In the genomic region with DNA sequence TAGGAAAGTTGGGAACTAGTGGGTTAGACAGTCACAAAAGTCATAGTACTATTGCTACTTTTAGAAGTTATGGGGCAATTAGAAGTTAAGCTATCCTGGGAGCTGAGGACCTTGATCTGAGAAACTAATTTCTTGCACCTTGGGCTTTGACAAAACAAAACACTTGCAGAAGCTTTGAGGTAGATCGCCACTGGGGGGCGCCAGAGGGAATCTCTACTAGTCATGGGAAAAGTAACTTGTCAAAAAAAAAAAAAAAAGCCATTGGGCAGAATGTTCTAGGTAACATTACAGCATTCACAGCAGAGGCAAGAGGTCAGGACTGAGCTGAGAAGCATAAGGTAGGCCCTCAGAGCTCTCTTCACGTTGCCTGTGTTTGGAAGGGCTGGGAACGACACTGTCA, we compare ENCODE assay signal across 8 mouse cellular contexts. TPM values are rescaled to one million over a fixed set of nuclear protein-coding genes. Genes with fewer than 3 reads are reported as not detected.
DNase-seq lines count a peak whose midpoint lies in the region; ATAC-seq and TF ChIP-seq lines count a peak whose summit lies in the region.

No protein-coding gene starts in this region.

- no peak overlapping the region for H3K27ac ChIP-seq in heart, adult 2 months
- no peak overlapping the region for H3K27ac ChIP-seq in heart, embryonic 10.5 days
- peak overlapping the region; percentile 76; the same call in 1 of the 2 replicates for H3K27ac ChIP-seq in left cerebral cortex, adult 2 months
- no peak overlapping the region for H3K27ac ChIP-seq in neural tube, embryonic 11.5 days (ENCODE audit: low read depth, low read length)

- no peak overlapping the region for H3K4me3 ChIP-seq in heart, adult 2 months
- H3K4me3 ChIP-seq in heart, embryonic 10.5 days: no peak overlapping the region
- no peak overlapping the region for H3K4me3 ChIP-seq in E14TG2a.4 (replicated peaks; ENCODE audit: low read length)
- H3K4me3 ChIP-seq in left cerebral cortex, adult 2 months: no peak overlapping the region
- H3K4me3 ChIP-seq in neural tube, embryonic 11.5 days (ENCODE audit: low read depth, low read length): no peak overlapping the region

- 45% methylated on average over 4 of the region's 4 CpGs for whole genome bisulfite sequencing in heart, adult 2 months
- WGBS in heart, embryonic 10.5 days: 40% methylated on average over 4 of the region's 4 CpGs
- 43% methylated on average over 4 of the region's 4 CpGs for WGBS in neural tube, embryonic 11.5 days

- no peaks in the 10 kb centered on the region for H3K9me3 ChIP-seq in heart, embryonic 10.5 days
- H3K9me3 ChIP-seq in E14TG2a.4 (ENCODE audit: low read length): no peaks in the 10 kb centered on the region
- no peaks in the 10 kb centered on the region for H3K9me3 ChIP-seq in neural tube, embryonic 11.5 days (ENCODE audit: control insufficient read depth, low read length)

- H3K36me3 ChIP-seq in heart, adult 2 months (ENCODE audit: control insufficient read depth, insufficient read depth, low read length): no peaks in the 10 kb centered on the region
- no peaks in the 10 kb centered on the region for H3K36me3 ChIP-seq in heart, embryonic 10.5 days
- 0 out of 2 replicates have a peak, but pooled peaks cover 12% of the 10 kb centered on the region for H3K36me3 ChIP-seq in E14TG2a.4 (ENCODE audit: insufficient read depth, low read length)
- H3K36me3 ChIP-seq in neural tube, embryonic 11.5 days (ENCODE audit: control insufficient read depth, insufficient read depth, low read length): peaks cover 2% of the 10 kb centered on the region; the same call in 1 of the 2 replicates

- H3K9ac ChIP-seq in heart, adult 2 months (ENCODE audit: low read depth, low read length): no peak overlapping the region
- H3K9ac ChIP-seq in neural tube, embryonic 11.5 days (ENCODE audit: low read length): no peak overlapping the region

- H3K27me3 ChIP-seq in heart, adult 2 months (ENCODE audit: control insufficient read depth, insufficient read depth, low read length): no peaks in the 10 kb centered on the region
- no peaks in the 10 kb centered on the region for H3K27me3 ChIP-seq in heart, embryonic 10.5 days (ENCODE audit: insufficient read depth, poor library complexity, severe bottlenecking)
- no peaks in the 10 kb centered on the region for H3K27me3 ChIP-seq in E14TG2a.4 (ENCODE audit: insufficient read depth, low read length)
- H3K27me3 ChIP-seq in neural tube, embryonic 11.5 days (ENCODE audit: control insufficient read depth, insufficient read depth, low read length): no peaks in the 10 kb centered on the region

- intact Hi-C loops in heart, adult 2 months (cut with DNase I): no loop called here
- intact Hi-C loops in gastrocnemius, postnatal 14 days (cut with DNase I; ENCODE audit: low total_unique reads): no loop called here
- intact Hi-C loops in left cerebral cortex, adult 2 months (cut with DNase I): no loop called here

- ATAC-seq in neural tube, embryonic 11.5 days (ENCODE audit: insufficient read depth, low FRiP score, low TSS enrichment): no peak

- H3K79me2 ChIP-seq in heart, adult 2 months (replicated peaks; ENCODE audit: control insufficient read depth, insufficient read depth, low read length): no peaks in the 10 kb centered on the region

- no peaks in the 10 kb centered on the region for H3K4me1 ChIP-seq in heart, adult 2 months (ENCODE audit: control insufficient read depth, insufficient read depth, low read length)
- H3K4me1 ChIP-seq in heart, embryonic 10.5 days: peaks cover 7% of the 10 kb centered on the region; the same call in 1 of the 2 replicates
- H3K4me1 ChIP-seq in E14TG2a.4 (replicated peaks; ENCODE audit: low read depth, low read length): peaks cover 7% of the 10 kb centered on the region
- no peaks in the 10 kb centered on the region for H3K4me1 ChIP-seq in neural tube, embryonic 11.5 days (ENCODE audit: control insufficient read depth, insufficient read depth, low read length)

- H3K4me2 ChIP-seq in neural tube, embryonic 11.5 days (ENCODE audit: low read depth): no peak overlapping the region

- TF ChIP-seq CTCF in heart, adult 2 months (IDR thresholded peaks at IDR 0.05): peak; percentile 70
- peak; percentile 69 for TF ChIP-seq CTCF in E14TG2a.4 (conservative IDR thresholded peaks at IDR 0.05; ENCODE audit: low read length)
- peak; percentile 70 for TF ChIP-seq CTCF in left cerebral cortex, adult 2 months (IDR thresholded peaks at IDR 0.05)

- no peak for TF ChIP-seq EP300 in heart, adult 2 months (IDR thresholded peaks at IDR 0.05; ENCODE audit: insufficient read depth, low read depth, low read length)

- DNase-seq in heart, adult 2 months: peak; percentile 27 to 58
- no peak for DNase-seq in heart, embryonic 10.5 days (ENCODE audit: low spot score)
- DNase-seq in c-Kit-positive CD71-negative TER-119-negative erythroid progenitor cells, embryonic 14.5 days (ENCODE audit: low read depth): peak; percentile 66
- DNase-seq in gastrocnemius, postnatal 14 days: peak; percentile 56
- DNase-seq in left cerebral cortex, adult 2 months (ENCODE audit: extremely low spot score in 1 of 2, low spot score in 2 of 2): peak; percentile 75 to 80
- DNase-seq in neural tube, embryonic 11.5 days (ENCODE audit: low spot score): peak; percentile 60
- peak; percentile 74 for DNase-seq in thymus, postnatal 25 days

- TF ChIP-seq POLR2A in heart, adult 2 months (IDR thresholded peaks at IDR 0.05; ENCODE audit: insufficient read depth, low read depth, low read length): no peak

RNA-seq across cellular contexts. Expression of a gene that starts 1.6 kb away (rescaled TPM):
- not detected for total RNA-seq in heart, adult 2 months (2021)
- polyA plus RNA-seq in heart, adult 2 months (2012; rRNA removed): not detected in 2 replicates
- polyA plus RNA-seq in heart, embryonic 10.5 days (2016; fragmentation: Nextera tagmentation; extraction: Ambion mirVana): 0.07 and 0.18 TPM in 2 replicates
- not detected for total RNA-seq in gastrocnemius, postnatal 14 days (2021)
- total RNA-seq in left cerebral cortex, adult 2 months (2021): 1 to 10 TPM; 4.9 to 5.2 TPM
- 0.50 and 0.54 TPM in 2 replicates for polyA plus RNA-seq in neural tube, embryonic 11.5 days (2014; fragmentation: Nextera tagmentation; extraction: Ambion mirVana)

Comparison
In these comparisons a context has a peak if more than half of its experiments do, and no peak if none do; other contexts are left out.
1. RNA of a gene that starts 1.6 kb away (total RNA-seq): 4.9 to 5.2 TPM in left cerebral cortex, adult 2 months; not detected in heart, adult 2 months and not detected in gastrocnemius, postnatal 14 days; every median in the first group is over 4 times any median in the second.
2. Peak in every context shown above with its lines, with median percentiles within 50 percentile points of each other: CTCF ChIP-seq.